Mouse (Mus musculus): ENCODE data around the gene Plch1. TPM values are rescaled to one million over a fixed set of nuclear protein-coding genes. Genes with fewer than 3 reads are reported as not detected.

Plch1 gene
- polyA plus RNA-seq, 1 experiment from 2014 or later: 34.0 TPM

DNA sequence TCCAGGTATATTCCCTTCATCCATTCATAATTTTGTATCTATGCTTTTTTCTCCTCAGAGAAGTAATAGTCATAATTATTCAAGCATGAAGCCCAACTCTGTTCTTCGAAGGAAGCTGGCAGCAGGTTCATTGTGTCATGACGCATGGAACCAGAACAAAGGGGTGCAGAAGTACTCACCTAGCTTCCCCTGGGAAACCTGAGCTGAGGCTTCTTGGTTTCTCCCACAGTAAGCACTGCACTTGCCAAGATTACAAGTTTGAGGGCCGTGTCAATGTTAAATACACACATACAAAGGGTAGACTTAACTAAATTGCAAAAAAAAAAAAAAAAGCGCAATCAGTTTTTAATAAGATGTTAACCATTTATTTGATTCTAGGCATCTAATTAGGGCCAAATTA lies 3.0 kb downstream of the Plch1 start:
- Histone ChIP-seq H3K27ac (replicated peaks) (peak overlapping the region; percentile 54), H3K4me3 (no peak overlapping the region)

GRCm38 (mm10) chr3:63895786-63896185 lies 3.5 kb downstream of the Plch1 start:
- Histone ChIP-seq H3K36me3 (no peaks in the 10 kb centered on the region), H3K4me2 (replicated peaks) (peak overlapping the region; percentile 76), H3K9ac (replicated peaks) (no peak overlapping the region), H3K9me3 (0 out of 2 replicates have a peak, but pooled peaks cover 2% of the 10 kb centered on the region), H3K4me3 (no peak overlapping the region), H3K27ac (replicated peaks) (peak overlapping the region; percentile 54), H3K4me1 (peaks cover 33% of the 10 kb centered on the region), H3K27me3 (no peaks in the 10 kb centered on the region)
- 20% methylated on average over 2 of the region's 2 CpGs for WGBS
- peak; percentile 25; the same call in 1 of the 2 replicates for ATAC-seq (ENCODE audit: low FRiP score, low read depth)

More for the DNA sequence above, 3.0 kb downstream of the Plch1 start:
- Histone ChIP-seq H3K9me3 (no peaks in the 10 kb centered on the region), H3K27me3 (no peaks in the 10 kb centered on the region), H3K9ac (replicated peaks) (no peak overlapping the region), H3K4me2 (replicated peaks) (peak overlapping the region; percentile 76), H3K36me3 (no peaks in the 10 kb centered on the region), H3K4me1 (peaks cover 33% of the 10 kb centered on the region)
- no peak for ATAC-seq (ENCODE audit: low FRiP score, low read depth)
- WGBS: 37% methylated on average over 4 of the region's 4 CpGs

DNA sequence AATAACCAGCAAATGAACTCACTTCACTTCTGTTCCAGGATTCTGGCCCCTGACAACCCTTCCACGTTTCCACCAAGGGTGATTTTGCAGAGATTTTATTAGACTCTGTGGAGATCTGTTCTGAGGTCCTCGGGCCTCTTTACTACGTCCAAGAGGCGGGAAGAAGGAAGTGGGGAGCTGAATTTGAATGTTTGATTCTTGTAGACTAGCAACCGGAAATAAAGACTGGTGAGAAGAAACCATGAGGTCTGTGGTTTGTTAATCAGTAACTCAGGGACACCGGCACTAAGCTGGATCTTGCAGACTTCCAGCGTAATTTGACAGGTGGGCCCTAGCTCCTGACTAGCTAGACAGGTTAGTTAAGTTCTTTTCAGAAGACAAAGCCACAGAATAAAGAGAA lies 5.6 kb downstream of the Plch1 start:
- 73% methylated on average over 7 of the region's 7 CpGs for WGBS

GRCm38 (mm10) chr3:63892154-63892553 lies 7.1 kb downstream of the Plch1 start:
- no peak overlapping the region for H3K4me2 ChIP-seq (replicated peaks)
- H3K27me3 ChIP-seq: no peaks in the 10 kb centered on the region
- peaks cover 15% of the 10 kb centered on the region for H3K4me1 ChIP-seq
- WGBS: 64% methylated on average over 3 of the region's 3 CpGs
- H3K9me3 ChIP-seq: 0 out of 2 replicates have a peak, but pooled peaks cover 5% of the 10 kb centered on the region
- H3K9ac ChIP-seq (replicated peaks): no peak overlapping the region
- no peak overlapping the region for H3K27ac ChIP-seq (replicated peaks)
- H3K4me3 ChIP-seq: no peak overlapping the region
- no peak for ATAC-seq (ENCODE audit: low FRiP score, low read depth)
- no peaks in the 10 kb centered on the region for H3K36me3 ChIP-seq

More for the DNA sequence above, 5.6 kb downstream of the Plch1 start:
- Histone ChIP-seq H3K27me3 (no peaks in the 10 kb centered on the region), H3K27ac (replicated peaks) (no peak overlapping the region), H3K36me3 (no peaks in the 10 kb centered on the region), H3K4me3 (no peak overlapping the region), H3K4me1 (peaks cover 25% of the 10 kb centered on the region), H3K9ac (replicated peaks) (no peak overlapping the region), H3K4me2 (replicated peaks) (no peak overlapping the region), H3K9me3 (0 out of 2 replicates have a peak, but pooled peaks cover 5% of the 10 kb centered on the region)
- ATAC-seq (ENCODE audit: low FRiP score, low read depth): no peak

DNA sequence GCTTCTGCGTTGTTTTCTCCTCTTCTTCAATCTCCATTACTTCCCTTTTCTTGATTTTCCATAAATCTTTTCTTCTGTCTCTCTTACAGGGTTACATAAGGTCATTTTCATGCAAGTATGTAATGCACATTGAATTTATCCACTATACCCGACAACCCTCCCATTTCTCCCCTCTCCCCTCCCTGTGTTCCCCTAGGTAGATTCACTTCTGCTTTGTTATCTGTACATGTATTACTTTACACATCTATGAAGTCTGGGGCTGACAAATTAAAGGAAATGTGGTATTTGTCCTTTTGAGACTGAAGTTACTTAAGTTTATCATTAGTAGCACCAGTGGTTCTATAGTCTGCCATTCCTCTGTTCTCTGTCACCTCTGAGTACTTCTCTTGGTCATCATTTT lies 18.2 kb downstream of the Plch1 start:
- no peak overlapping the region for H3K4me3 ChIP-seq
- H3K9me3 ChIP-seq: peaks cover 8% of the 10 kb centered on the region; the same call in 1 of the 2 replicates
- no peak overlapping the region for H3K4me2 ChIP-seq (replicated peaks)
- H3K27me3 ChIP-seq: no peaks in the 10 kb centered on the region
- peaks cover 12% of the 10 kb centered on the region for H3K4me1 ChIP-seq
- WGBS: 87% methylated on average over 2 of the region's 2 CpGs
- H3K27ac ChIP-seq (replicated peaks): no peak overlapping the region
- H3K36me3 ChIP-seq: peaks cover 16% of the 10 kb centered on the region
- no peak overlapping the region for H3K9ac ChIP-seq (replicated peaks)
- no peak for ATAC-seq (ENCODE audit: low FRiP score, low read depth)

DNA sequence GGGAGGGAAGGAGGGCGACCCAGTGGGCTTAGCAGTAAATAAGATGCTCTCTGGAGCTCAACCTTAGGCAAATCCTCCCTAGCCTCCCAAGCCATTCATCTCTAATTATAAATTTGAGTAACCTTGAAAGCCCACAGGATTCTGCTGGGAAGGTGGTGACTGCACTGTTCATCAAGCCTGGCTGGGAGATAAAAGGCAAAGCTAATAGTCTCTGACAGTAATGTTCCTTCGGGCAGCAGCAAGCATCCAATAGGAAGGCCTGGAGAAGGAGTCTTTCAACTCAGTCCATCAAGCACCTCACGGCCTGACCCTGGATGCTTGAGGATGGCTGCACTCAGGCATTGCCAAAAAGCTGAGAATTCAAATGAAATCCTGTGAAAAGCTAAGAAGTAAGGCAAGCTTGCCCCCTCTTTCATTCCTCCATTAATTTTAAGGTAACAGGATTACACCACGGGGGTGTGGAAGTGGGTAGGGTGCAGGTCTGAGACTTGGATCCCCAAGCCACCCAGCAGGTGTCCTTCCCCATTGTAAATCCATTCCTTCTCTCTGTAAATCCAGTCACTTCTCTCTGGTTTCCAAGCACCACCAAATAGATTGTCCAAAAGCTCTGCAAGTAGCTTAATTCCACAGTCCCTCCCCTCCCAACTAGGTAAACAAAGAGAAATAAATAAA lies 20.1 kb downstream of the Plch1 start:
- H3K27ac ChIP-seq (replicated peaks): peak overlapping the region; percentile 55
- H3K4me2 ChIP-seq (replicated peaks): no peak overlapping the region
- H3K9ac ChIP-seq (replicated peaks): no peak overlapping the region
- H3K36me3 ChIP-seq: no peaks in the 10 kb centered on the region
- H3K9me3 ChIP-seq: no peaks in the 10 kb centered on the region
- 5% methylated on average over 4 of the region's 4 CpGs for WGBS
- peak; percentile 89 for ATAC-seq (ENCODE audit: low FRiP score, low read depth)
- no peak overlapping the region for H3K4me3 ChIP-seq
- peaks cover 12% of the 10 kb centered on the region for H3K4me1 ChIP-seq
- no peaks in the 10 kb centered on the region for H3K27me3 ChIP-seq

- Histone ChIP-seq H3K36me3 (peaks cover 14% of the 10 kb centered on the region), H3K9me3 (no peaks in the 10 kb centered on the region), H3K4me3 (no peak overlapping the region), H3K27me3 (no peaks in the 10 kb centered on the region), H3K9ac (replicated peaks) (no peak overlapping the region), H3K4me2 (replicated peaks) (no peak overlapping the region), H3K27ac (replicated peaks) (no peak overlapping the region), H3K4me1 (peaks cover 23% of the 10 kb centered on the region)
- WGBS: 14% methylated on average over 1 of the region's 1 CpGs
- ATAC-seq (ENCODE audit: low FRiP score, low read depth): no peak
Observed at GRCm38 (mm10) chr3:63872818-63873217, 26.5 kb downstream of the Plch1 start.

DNA sequence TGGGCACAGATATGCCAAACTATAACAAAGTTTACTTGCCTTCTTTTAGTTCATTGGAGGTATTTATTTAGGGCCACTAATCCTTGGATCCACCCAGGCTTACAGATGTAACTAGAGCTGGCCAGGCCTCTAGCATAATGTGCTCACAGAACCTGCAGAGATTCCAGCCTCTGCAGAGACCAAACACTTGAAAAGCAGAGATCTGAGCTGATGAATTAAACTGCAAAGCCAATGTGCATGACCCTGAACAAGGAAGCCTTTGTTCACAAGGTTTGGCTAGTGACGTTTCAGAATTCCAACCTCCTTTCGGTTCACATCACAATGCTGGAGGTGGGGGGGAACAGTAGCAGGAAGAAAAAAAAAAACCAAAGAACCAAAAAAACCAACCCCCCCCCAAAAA lies 28.0 kb downstream of the Plch1 start:
- WGBS: 5% methylated on average over 2 of the region's 2 CpGs
- no peaks in the 10 kb centered on the region for H3K27me3 ChIP-seq
- peaks cover 23% of the 10 kb centered on the region for H3K4me1 ChIP-seq
- H3K27ac ChIP-seq (replicated peaks): 0 out of 2 replicates have a peak overlapping the region, but pooled peaks have one; percentile 30
- peaks cover 14% of the 10 kb centered on the region for H3K36me3 ChIP-seq
- ATAC-seq (ENCODE audit: low FRiP score, low read depth): peak; percentile 77
- H3K4me3 ChIP-seq: no peak overlapping the region
- no peak overlapping the region for H3K4me2 ChIP-seq (replicated peaks)
- H3K9ac ChIP-seq (replicated peaks): no peak overlapping the region
- H3K9me3 ChIP-seq: no peaks in the 10 kb centered on the region

DNA sequence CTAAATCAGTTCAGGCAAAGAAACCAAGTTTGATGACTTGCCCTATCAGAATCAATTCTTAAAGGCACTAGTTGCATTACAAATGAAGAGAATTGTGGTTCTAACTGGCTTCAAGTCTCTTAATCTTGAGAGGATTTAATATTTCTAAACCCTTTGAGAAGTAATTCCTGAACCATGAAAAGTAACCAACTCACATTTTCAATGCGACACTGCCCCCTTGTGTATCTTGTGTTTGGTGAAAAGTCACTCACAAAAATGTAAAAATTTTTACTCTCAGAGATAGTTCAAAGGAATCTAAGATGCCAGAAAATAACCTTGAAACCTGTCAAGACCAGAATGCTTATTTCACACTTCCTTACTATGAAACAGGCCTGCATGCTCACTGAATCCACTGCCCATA lies 31.0 kb downstream of the Plch1 start:
- Histone ChIP-seq H3K9ac (replicated peaks) (no peak overlapping the region), H3K9me3 (no peaks in the 10 kb centered on the region), H3K27ac (replicated peaks) (no peak overlapping the region), H3K4me3 (no peak overlapping the region), H3K4me1 (peaks cover 21% of the 10 kb centered on the region), H3K4me2 (replicated peaks) (no peak overlapping the region), H3K27me3 (no peaks in the 10 kb centered on the region), H3K36me3 (peaks cover 14% of the 10 kb centered on the region)
- no peak for ATAC-seq (ENCODE audit: low FRiP score, low read depth)
- 67% methylated on average over 1 of the region's 1 CpGs for WGBS

DNA sequence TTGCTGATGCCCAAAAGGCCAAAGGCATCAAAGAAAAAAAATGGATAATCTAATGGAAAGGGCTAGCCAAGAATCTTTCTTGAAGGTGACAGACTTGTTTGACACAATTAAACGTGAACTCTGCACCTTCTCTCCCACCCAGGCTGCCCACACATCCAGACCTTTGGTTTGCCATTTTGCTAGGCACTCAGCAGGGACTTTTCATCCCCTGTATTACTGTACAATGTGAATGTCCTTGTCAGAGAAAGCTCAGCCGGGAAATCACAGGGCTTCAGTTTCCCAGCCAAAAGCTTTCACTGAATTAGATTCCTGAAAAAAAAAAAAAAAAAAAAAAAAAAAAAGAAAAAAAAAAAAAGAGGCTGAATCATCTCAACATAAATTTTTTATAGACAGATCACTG lies 34.2 kb downstream of the Plch1 start:
- Histone ChIP-seq H3K9ac (replicated peaks) (no peak overlapping the region), H3K27ac (replicated peaks) (no peak overlapping the region), H3K4me3 (no peak overlapping the region), H3K4me1 (no peaks in the 10 kb centered on the region), H3K4me2 (replicated peaks) (no peak overlapping the region), H3K27me3 (no peaks in the 10 kb centered on the region), H3K9me3 (no peaks in the 10 kb centered on the region), H3K36me3 (peaks cover 7% of the 10 kb centered on the region)
- WGBS: 64% methylated on average over 2 of the region's 2 CpGs
- ATAC-seq (ENCODE audit: low FRiP score, low read depth): no peak

- Histone ChIP-seq H3K9me3 (no peaks in the 10 kb centered on the region), H3K4me2 (replicated peaks) (no peak overlapping the region)
- WGBS: 87% methylated on average over 10 of the region's 10 CpGs
Observed at GRCm38 (mm10) chr3:63862716-63863115, 36.6 kb downstream of the Plch1 start.

DNA sequence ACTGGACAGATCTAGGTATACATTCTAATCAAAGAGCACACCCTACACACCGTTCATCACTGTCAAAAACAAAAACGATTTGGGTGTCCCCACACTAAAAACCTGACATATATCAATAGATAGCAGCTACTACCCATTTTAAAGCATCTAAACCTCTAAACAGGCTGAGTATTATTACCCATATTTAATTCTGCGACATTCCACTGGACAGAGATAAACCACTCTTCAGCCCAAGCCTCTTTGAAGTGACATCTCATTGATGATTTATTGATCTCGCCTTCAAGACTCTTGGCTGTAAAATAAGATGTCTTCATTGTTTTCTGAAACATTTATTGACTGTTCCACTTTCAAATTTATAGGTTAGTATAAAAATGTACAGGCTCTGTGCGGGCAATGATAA lies 46.4 kb downstream of the Plch1 start:
- Histone ChIP-seq H3K27ac (replicated peaks) (no peak overlapping the region), H3K9me3 (no peaks in the 10 kb centered on the region), H3K4me2 (replicated peaks) (no peak overlapping the region), H3K27me3 (no peaks in the 10 kb centered on the region), H3K4me1 (peaks cover 14% of the 10 kb centered on the region), H3K36me3 (no peaks in the 10 kb centered on the region), H3K9ac (replicated peaks) (no peak overlapping the region), H3K4me3 (no peak overlapping the region)
- no peak for ATAC-seq (ENCODE audit: low FRiP score, low read depth)
- 88% methylated on average over 5 of the region's 5 CpGs for WGBS

More at GRCm38 (mm10) chr3:63862716-63863115, 36.6 kb downstream of the Plch1 start:
- Histone ChIP-seq H3K27me3 (no peaks in the 10 kb centered on the region), H3K9ac (replicated peaks) (no peak overlapping the region), H3K36me3 (no peaks in the 10 kb centered on the region), H3K4me1 (no peaks in the 10 kb centered on the region), H3K4me3 (no peak overlapping the region), H3K27ac (replicated peaks) (no peak overlapping the region)
- ATAC-seq (ENCODE audit: low FRiP score, low read depth): no peak
